Mouse (Mus musculus): ENCODE measurements around the gene Gm498. TPM values are rescaled to one million over a fixed set of nuclear protein-coding genes. Genes with fewer than 3 reads are reported as not detected.

The Gm498 gene
- not detected in 2 replicates for polyA plus RNA-seq (2014; fragmentation: Nextera tagmentation; extraction: Ambion mirVana)

DNA sequence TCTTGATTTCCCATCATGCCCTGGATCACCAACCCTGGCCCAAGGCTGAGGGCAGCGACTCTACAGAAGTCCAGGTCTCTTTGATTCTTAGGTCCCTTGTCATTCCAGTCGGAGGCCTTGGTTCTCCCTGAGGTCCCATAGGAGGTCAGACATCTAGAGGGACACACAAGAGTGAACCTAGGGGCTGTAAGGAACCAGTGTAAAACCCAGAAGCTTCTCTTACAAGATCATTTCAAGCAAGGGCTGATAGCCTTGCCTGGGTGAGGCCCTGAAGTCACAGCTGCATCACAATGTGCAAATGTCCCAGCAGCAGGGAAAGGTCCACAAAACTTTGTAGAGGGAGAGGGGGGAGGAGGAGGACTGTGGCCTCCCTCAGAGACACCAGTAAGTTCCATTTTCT lies at the start of gene Gm498:
Gene Gm498, plus strand, starts transcription at position 301 of the 400 bp plus-strand sequence.
- Histone ChIP-seq H3K36me3 (ENCODE audit: control insufficient read depth, insufficient read depth, low read length) (no peaks in the 10 kb centered on the region), H3K9me3 (ENCODE audit: control insufficient read depth, low read depth, low read length) (no peaks in the 10 kb centered on the region), H3K4me1 (ENCODE audit: control insufficient read depth, insufficient read depth, low read length) (no peaks in the 10 kb centered on the region), H3K27ac (ENCODE audit: low read length) (no peak within 1 kb of the TSS), H3K4me2 (replicated peaks; ENCODE audit: low read depth, low read length) (no peak within 1 kb of the TSS), H3K9ac (replicated peaks; ENCODE audit: low read depth, low read length) (no peak within 1 kb of the TSS), H3K27me3 (ENCODE audit: control insufficient read depth, insufficient read depth, low read length) (no peaks in the 10 kb centered on the region), H3K4me3 (ENCODE audit: low read depth, low read length) (no peak within 1 kb of the TSS)
- 70% methylated on average over 2 of the region's 2 CpGs for WGBS
- no peak for ATAC-seq (ENCODE audit: insufficient number of reproducible peaks, insufficient read depth, low FRiP score, low read depth)

DNA sequence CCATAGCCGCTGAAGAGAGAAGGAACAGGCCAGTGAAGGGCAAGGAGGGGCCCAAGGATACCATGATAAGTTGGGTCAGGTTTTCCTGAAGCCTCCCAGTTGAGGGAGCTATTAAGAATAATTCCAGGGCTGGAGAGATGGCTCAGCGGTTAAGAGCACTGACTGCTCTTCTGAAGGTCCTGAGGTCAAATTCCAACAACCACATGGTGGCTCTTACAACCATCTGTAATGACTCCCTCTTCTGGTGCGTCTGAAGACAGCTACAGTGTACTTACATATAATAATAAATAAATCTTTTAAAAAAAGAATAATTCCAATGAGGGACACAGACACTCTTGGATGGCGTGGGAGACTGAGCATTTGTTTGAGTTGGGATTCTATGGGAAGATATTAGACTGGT lies 47.4 kb upstream of the Gm498 start:
- Histone ChIP-seq H3K4me3 (ENCODE audit: low read depth, low read length) (no peak overlapping the region), H3K27me3 (ENCODE audit: control insufficient read depth, insufficient read depth, low read length) (no peaks in the 10 kb centered on the region), H3K9ac (replicated peaks; ENCODE audit: low read depth, low read length) (no peak overlapping the region), H3K36me3 (ENCODE audit: control insufficient read depth, insufficient read depth, low read length) (peaks cover 9% of the 10 kb centered on the region), H3K4me1 (ENCODE audit: control insufficient read depth, insufficient read depth, low read length) (peaks cover 8% of the 10 kb centered on the region), H3K27ac (ENCODE audit: low read length) (no peak overlapping the region), H3K9me3 (ENCODE audit: control insufficient read depth, low read depth, low read length) (no peaks in the 10 kb centered on the region), H3K4me2 (replicated peaks; ENCODE audit: low read depth, low read length) (no peak overlapping the region)
- 63% methylated on average over 4 of the region's 4 CpGs for WGBS
- no peak for ATAC-seq (ENCODE audit: insufficient number of reproducible peaks, insufficient read depth, low FRiP score, low read depth)

DNA sequence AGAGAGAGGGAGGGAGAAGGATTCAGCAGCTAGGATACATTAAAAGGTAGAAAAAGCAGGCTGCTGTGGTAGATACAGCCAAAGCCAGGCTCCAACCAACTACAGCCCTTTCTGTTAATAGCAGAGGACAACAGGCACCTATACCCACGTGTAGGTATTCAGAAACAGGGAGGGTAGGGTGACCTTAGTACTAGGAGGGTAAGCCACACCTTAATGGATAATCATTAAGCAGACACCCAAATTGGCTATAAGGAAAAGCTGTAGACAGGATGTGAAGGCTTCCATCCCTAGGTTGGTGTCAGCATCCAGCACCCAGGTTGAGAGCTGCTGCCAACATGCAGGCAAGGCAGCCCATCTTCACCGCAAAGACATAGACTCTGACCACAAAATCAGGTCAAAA lies 45.4 kb upstream of the Gm498 start:
- Histone ChIP-seq H3K27ac (ENCODE audit: low read length) (no peak overlapping the region), H3K4me2 (replicated peaks; ENCODE audit: low read depth, low read length) (no peak overlapping the region), H3K36me3 (ENCODE audit: control insufficient read depth, insufficient read depth, low read length) (peaks cover 3% of the 10 kb centered on the region; the same call in 1 of the 2 replicates), H3K4me3 (ENCODE audit: low read depth, low read length) (no peak overlapping the region), H3K4me1 (ENCODE audit: control insufficient read depth, insufficient read depth, low read length) (peaks cover 8% of the 10 kb centered on the region), H3K9ac (replicated peaks; ENCODE audit: low read depth, low read length) (no peak overlapping the region), H3K27me3 (ENCODE audit: control insufficient read depth, insufficient read depth, low read length) (no peaks in the 10 kb centered on the region), H3K9me3 (ENCODE audit: control insufficient read depth, low read depth, low read length) (no peaks in the 10 kb centered on the region)
- 81% methylated on average over 2 of the region's 2 CpGs for WGBS
- ATAC-seq (ENCODE audit: insufficient number of reproducible peaks, insufficient read depth, low FRiP score, low read depth): no peak

DNA sequence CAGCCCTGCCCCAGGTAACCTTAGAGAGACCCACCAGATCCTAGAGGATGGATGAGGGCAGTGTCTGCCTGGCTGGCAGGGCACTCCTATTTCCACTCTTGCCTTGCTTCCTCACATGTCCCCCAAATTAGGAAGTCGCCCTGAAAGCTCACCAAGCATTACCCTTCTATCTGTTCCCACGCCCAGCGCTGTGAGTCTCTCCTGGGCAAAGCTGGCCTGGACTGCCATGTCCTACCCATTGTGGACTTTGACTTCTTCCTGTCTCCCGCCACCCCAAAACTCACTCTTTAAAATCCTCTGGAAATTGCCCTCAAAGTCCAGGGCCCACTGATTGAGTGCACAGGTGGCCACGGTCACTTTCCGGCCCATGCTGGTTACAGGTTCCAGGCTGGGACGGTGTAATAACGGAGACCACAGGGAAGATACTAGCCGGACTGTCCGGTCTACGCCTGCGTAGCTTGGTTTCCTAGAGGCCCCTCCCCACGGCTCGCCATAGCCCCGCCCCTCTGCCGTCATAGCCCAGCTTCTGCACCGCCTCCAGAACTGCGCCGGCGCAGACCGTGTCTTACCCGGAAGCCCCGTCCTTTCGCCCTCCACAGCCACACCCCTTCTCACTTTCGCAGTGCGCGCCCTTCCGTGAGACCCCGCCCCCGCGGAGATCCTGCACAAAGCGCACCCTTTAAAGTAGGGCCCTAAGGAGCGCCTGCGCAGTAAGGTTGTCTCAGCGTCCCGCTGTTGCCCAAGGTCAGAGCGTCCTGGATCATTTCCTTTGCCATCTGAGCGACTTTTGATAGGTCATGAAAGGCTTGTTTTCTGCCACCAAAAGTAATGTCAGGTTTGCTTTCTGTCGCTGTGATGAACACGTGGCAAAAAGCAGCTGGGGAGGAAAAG lies 44.0 kb upstream of the Gm498 start, which contains the start of the genes Nadsyn1 and Dhcr7:
Gene Nadsyn1, minus strand, starts transcription at position 475 of the 891 bp plus-strand sequence.
Gene Dhcr7, plus strand, starts transcription at position 771 of the 891 bp plus-strand sequence.
- Histone ChIP-seq H3K4me1 (ENCODE audit: control insufficient read depth, insufficient read depth, low read length) (peaks cover 8% of the 10 kb centered on the region), H3K9me3 (ENCODE audit: control insufficient read depth, low read depth, low read length) (no peaks in the 10 kb centered on the region), H3K36me3 (ENCODE audit: control insufficient read depth, insufficient read depth, low read length) (no peaks in the 10 kb centered on the region), H3K27ac (ENCODE audit: low read length) (no peak within 1 kb of the TSS), H3K4me2 (replicated peaks; ENCODE audit: low read depth, low read length) (peak within 1 kb of the TSS; percentile 86), H3K4me3 (ENCODE audit: low read depth, low read length) (peak within 1 kb of the TSS; percentile 45), H3K27me3 (ENCODE audit: control insufficient read depth, insufficient read depth, low read length) (no peaks in the 10 kb centered on the region), H3K9ac (replicated peaks; ENCODE audit: low read depth, low read length) (peak within 1 kb of the TSS; percentile 36)
- under 1% methylated on average over 40 of the region's 40 CpGs for WGBS
- ATAC-seq (ENCODE audit: insufficient number of reproducible peaks, insufficient read depth, low FRiP score, low read depth): peak; percentile 99

DNA sequence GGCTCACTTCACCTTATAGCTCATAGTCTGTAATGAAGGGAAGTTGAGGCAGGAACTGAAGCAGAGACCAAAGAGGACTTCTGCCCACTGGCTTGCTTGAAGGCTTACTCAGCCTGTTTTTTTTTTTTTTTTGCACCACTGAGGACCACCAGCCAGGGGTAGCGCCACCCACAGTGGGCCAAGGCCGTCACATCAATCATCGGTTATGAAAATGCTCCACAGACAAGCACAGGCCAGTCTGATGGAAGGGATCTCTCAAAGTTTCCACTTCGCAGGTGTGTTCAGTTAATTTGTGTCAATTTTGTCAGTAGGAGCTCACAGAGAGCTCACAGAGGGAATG lies 43.4 kb upstream of the Gm498 start:
- ATAC-seq (ENCODE audit: insufficient number of reproducible peaks, insufficient read depth, low FRiP score, low read depth): no peak; the same call in 1 of the 2 replicates
- Histone ChIP-seq H3K27ac (ENCODE audit: low read length) (no peak overlapping the region), H3K9ac (replicated peaks; ENCODE audit: low read depth, low read length) (no peak overlapping the region), H3K9me3 (ENCODE audit: control insufficient read depth, low read depth, low read length) (no peaks in the 10 kb centered on the region), H3K36me3 (ENCODE audit: control insufficient read depth, insufficient read depth, low read length) (no peaks in the 10 kb centered on the region), H3K4me2 (replicated peaks; ENCODE audit: low read depth, low read length) (peak overlapping the region; percentile 57), H3K4me1 (ENCODE audit: control insufficient read depth, insufficient read depth, low read length) (peaks cover 8% of the 10 kb centered on the region), H3K27me3 (ENCODE audit: control insufficient read depth, insufficient read depth, low read length) (no peaks in the 10 kb centered on the region), H3K4me3 (ENCODE audit: low read depth, low read length) (peak overlapping the region; percentile 45)
- WGBS: 73% methylated on average over 4 of the region's 4 CpGs

DNA sequence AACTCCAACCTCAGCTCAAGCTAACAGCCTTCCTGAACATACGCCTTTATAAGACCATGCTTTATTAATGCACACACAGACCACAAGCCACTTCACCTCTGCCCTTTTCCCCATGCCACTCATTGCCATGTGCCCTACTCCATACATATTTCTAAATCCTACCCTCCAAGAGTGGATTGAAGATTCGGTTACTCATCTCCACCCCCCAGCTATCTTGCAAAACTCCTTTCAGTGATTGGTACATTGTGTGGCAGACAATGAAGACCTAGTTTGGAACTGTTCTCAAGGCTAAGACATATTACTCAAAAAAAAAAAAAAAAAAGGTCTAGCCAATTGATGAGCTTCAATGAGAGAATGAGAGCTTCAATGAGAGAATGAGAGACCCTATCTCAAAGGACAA lies 39.7 kb upstream of the Gm498 start:
- H3K9me3 ChIP-seq (ENCODE audit: control insufficient read depth, low read depth, low read length): no peaks in the 10 kb centered on the region
- H3K27ac ChIP-seq (ENCODE audit: low read length): no peak overlapping the region
- H3K4me1 ChIP-seq (ENCODE audit: control insufficient read depth, insufficient read depth, low read length): peaks cover 14% of the 10 kb centered on the region
- H3K4me2 ChIP-seq (replicated peaks; ENCODE audit: low read depth, low read length): no peak overlapping the region
- no peak for ATAC-seq (ENCODE audit: insufficient number of reproducible peaks, insufficient read depth, low FRiP score, low read depth)
- H3K4me3 ChIP-seq (ENCODE audit: low read depth, low read length): no peak overlapping the region
- no peaks in the 10 kb centered on the region for H3K36me3 ChIP-seq (ENCODE audit: control insufficient read depth, insufficient read depth, low read length)
- H3K9ac ChIP-seq (replicated peaks; ENCODE audit: low read depth, low read length): no peak overlapping the region
- WGBS: 89% methylated on average over 2 of the region's 2 CpGs
- H3K27me3 ChIP-seq (ENCODE audit: control insufficient read depth, insufficient read depth, low read length): no peaks in the 10 kb centered on the region

DNA sequence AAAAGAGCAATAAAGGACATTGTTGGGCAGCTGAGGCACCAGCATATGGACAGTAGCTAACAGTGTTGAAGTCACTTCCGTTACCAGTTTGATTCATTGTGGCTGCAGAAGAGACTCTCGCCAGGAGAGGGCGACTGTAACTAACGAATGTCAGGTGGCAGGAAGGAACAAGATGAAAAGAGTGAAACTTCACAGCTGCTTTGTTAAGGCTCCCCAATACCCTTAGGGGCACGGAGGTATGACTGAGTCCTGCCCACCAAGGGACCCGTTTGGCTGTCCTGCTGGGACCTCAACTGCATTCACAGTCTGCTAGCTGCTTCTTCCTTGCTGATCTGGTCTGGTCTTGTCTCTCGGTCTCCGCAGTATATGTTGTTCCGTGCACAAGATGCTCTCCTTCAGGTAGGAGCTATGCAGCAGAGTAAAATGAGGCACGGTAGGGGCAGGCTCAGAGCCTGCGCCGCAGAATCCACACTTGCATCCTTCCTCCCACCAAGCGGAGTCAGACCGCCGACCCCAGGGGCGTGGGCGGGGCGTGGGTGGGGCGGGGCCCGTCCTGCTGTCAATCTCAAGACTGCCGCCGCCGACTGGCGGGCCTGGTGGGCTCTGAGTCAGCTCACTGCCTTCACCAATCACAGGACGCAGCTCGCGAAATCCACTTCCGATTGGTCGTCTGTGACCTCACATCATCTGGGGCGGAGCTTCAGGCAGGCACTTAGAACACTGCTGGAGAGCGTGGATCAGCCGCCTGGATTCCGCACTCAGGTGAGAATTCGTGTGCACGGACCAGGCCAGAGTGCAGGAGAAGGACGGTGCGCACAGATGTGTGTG lies 36.9 kb upstream of the Gm498 start:
- Histone ChIP-seq H3K27me3 (ENCODE audit: control insufficient read depth, insufficient read depth, low read length) (no peaks in the 10 kb centered on the region), H3K9ac (replicated peaks; ENCODE audit: low read depth, low read length) (peak overlapping the region; percentile 48; the same call in 1 of the 2 replicates), H3K4me3 (ENCODE audit: low read depth, low read length) (peak overlapping the region; percentile 48), H3K27ac (ENCODE audit: low read length) (peak overlapping the region; percentile 90), H3K36me3 (ENCODE audit: control insufficient read depth, insufficient read depth, low read length) (no peaks in the 10 kb centered on the region), H3K4me2 (replicated peaks; ENCODE audit: low read depth, low read length) (peak overlapping the region; percentile 69), H3K4me1 (ENCODE audit: control insufficient read depth, insufficient read depth, low read length) (peaks cover 9% of the 10 kb centered on the region; the same call in 1 of the 2 replicates), H3K9me3 (ENCODE audit: control insufficient read depth, low read depth, low read length) (no peaks in the 10 kb centered on the region)
- 0% methylated on average over 37 of the region's 37 CpGs for WGBS
- ATAC-seq (ENCODE audit: insufficient number of reproducible peaks, insufficient read depth, low FRiP score, low read depth): peak; percentile 99

DNA sequence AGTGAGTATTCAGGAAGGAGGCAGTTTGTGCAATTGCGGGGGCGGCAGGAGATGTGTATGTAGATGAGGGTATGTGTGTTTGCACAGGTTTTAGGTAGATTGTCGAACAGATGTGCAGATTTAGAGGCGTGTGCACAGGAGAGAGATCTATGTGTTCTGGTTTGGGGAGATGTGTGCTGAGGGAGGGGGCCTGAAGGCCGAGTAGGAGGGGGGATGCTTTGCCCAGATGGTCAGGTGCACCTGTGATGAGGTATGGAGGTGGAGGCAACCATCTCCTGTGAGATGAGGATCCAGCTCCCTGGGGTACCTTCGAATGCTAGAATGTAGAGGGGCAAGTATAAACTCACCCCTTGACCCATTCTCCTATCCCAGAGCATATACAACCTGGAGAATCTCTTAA lies 36.2 kb upstream of the Gm498 start:
- Histone ChIP-seq H3K4me3 (ENCODE audit: low read depth, low read length) (peak overlapping the region; percentile 48), H3K4me1 (ENCODE audit: control insufficient read depth, insufficient read depth, low read length) (peaks cover 9% of the 10 kb centered on the region; the same call in 1 of the 2 replicates), H3K27me3 (ENCODE audit: control insufficient read depth, insufficient read depth, low read length) (no peaks in the 10 kb centered on the region), H3K27ac (ENCODE audit: low read length) (peak overlapping the region; percentile 53; the same call in 1 of the 2 replicates), H3K4me2 (replicated peaks; ENCODE audit: low read depth, low read length) (peak overlapping the region; percentile 69), H3K9ac (replicated peaks; ENCODE audit: low read depth, low read length) (peak overlapping the region; percentile 28), H3K36me3 (ENCODE audit: control insufficient read depth, insufficient read depth, low read length) (no peaks in the 10 kb centered on the region), H3K9me3 (ENCODE audit: control insufficient read depth, low read depth, low read length) (no peaks in the 10 kb centered on the region)
- peak; percentile 3; the same call in 1 of the 2 replicates for ATAC-seq (ENCODE audit: insufficient number of reproducible peaks, insufficient read depth, low FRiP score, low read depth)
- 6% methylated on average over 6 of the region's 6 CpGs for WGBS

Data from stomach, embryonic 14.5 days (tissue).